Mouse (Mus musculus): ENCODE measurements around the gene Tns1.
"Not testable (repeated sequence)": the region's sequence is repeated elsewhere in the genome, so short reads cannot be mapped to it uniquely, and the experiment has no call there.

Tns1 gene

DNA sequence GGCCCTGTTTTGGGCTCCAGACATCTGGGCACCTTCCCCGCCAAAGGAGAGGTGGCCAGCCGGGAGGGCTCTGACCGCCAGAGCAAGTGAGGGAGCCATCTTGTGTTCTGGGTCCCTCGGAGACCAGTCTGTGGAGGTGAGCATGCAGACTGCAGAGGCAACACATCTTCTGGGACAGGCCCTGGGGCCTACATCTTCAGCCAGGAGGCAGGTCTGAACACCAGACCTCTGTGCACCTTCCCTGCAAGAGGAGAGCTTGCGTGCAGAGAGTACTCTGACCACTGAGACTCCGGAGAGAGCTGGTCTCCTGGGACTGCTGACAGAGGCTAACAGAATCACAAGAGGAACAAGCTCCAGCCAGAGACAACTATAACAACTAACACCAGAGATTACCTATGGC is 228.8 kb downstream of the Tns1 start:
- in situ Hi-C loops (cut with MboI, MseI): not testable (repeated sequence)

GRCm38 (mm10) chr1:73880731-73881130 is 243.5 kb downstream of the Tns1 start:
- in situ Hi-C loops (cut with MboI, MseI): no loop called here

GRCm38 (mm10) chr1:73875676-73876218 is 248.5 kb downstream of the Tns1 start:
- in situ Hi-C loops (cut with MboI, MseI): no loop called here

GRCm38 (mm10) chr1:73864314-73864713 is 259.9 kb downstream of the Tns1 start:
- in situ Hi-C loops (cut with MboI, MseI): loop anchor here (10.0 kb wide), 1 partner anchor 620 kb away; no protein-coding TSS in a partner anchor

GRCm38 (mm10) chr1:73863074-73863431 is 261.2 kb downstream of the Tns1 start:
- in situ Hi-C loops (cut with MboI, MseI): loop anchor here (10.0 kb wide), 1 partner anchor 618 kb away; no protein-coding TSS in a partner anchor

DNA sequence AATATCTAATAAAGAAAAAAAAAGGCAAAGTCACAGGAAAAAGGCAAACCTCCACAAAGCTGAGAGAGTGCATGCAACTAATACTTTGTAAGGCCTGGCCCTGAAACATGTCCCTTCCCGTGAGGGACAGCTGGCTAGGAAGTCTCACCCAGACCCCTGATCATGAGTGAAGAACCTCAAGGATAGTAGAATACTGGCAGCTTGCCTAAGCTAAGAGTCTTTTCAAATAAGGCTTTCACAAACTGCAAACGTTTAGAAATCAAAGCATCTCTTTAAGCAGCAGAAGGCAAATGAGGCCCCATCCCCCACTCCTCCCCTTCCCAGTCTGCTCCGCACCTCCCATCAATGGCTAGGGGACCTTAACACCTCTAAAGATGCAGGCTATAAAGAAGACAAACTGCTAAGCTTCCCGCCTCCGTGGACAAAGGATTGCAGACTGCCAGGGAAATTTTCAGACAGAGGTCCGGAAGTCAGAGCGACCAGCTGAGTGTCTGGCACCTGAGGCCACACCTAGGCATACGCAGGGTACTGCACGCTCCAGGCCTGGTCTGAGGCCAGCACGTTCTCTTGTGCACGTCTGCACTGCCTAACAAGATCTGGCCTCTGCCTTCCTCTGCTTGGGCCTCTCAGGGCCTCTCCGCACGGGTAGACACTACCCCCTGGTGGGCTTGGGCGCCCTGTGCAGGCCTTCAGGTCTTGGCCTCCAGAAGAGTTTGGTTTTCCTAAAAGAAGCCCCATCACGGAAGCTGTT is 261.8 kb downstream of the Tns1 start:
- in situ Hi-C loops (cut with MboI, MseI): loop anchor here (10.0 kb wide), 1 partner anchor 618 kb away; no protein-coding TSS in a partner anchor

- in situ Hi-C loops (cut with MboI, MseI): loop anchor here (10.0 kb wide), 1 partner anchor 616 kb away; no protein-coding TSS in a partner anchor
Observed at GRCm38 (mm10) chr1:73860421-73860820, 263.8 kb downstream of the Tns1 start.
